Mouse (Mus musculus): ENCODE results near the gene Cd151.

Cd151 gene

GRCm38 (mm10) chr7:141465388-141466044 is 1.7 kb upstream of the Cd151 start:
- peaks cover 59% of the 10 kb centered on the region for H3K27me3 ChIP-seq (ENCODE audit: insufficient read depth, low read length)
- H3K4me1 ChIP-seq (replicated peaks; ENCODE audit: low read depth, low read length) = peaks cover 90% of the 10 kb centered on the region
- TF ChIP-seq CTCF (conservative IDR thresholded peaks at IDR 0.05; ENCODE audit: low read length) (no peak), POU5F1 (IDR thresholded peaks at IDR 0.05; ENCODE audit: borderline replicate concordance, low read length) (no peak), NANOG (IDR thresholded peaks at IDR 0.05; ENCODE audit: borderline replicate concordance, low read length) (no peak)
- peaks cover 16% of the 10 kb centered on the region for H3K36me3 ChIP-seq (ENCODE audit: insufficient read depth, low read length)
- H3K4me3 ChIP-seq (replicated peaks; ENCODE audit: low read length) = peak overlapping the region; percentile 72; the same call in 1 of the 2 replicates
- no peaks in the 10 kb centered on the region for H3K9me3 ChIP-seq (ENCODE audit: low read length)

DNA sequence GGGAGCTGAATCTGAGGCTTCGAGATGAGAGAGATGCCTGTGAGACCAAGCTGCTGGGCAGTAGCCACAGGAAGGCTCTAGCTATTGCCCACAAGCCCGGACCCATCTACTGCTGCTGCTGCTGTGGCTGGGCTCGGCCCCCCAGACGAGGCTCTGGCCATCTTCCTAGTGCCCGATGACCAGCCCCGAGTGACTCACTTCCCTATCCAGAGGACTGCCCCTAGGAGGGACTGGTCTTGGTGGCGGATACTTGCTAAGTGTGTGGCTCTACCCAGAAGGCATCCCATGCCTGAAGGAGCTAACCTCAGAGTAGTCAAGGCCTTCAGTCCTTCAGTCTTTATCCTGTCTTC is 1.2 kb upstream of the Cd151 start:
- Histone ChIP-seq H3K9me3 (ENCODE audit: low read length) (no peaks in the 10 kb centered on the region), H3K27me3 (ENCODE audit: insufficient read depth, low read length) (peaks cover 54% of the 10 kb centered on the region), H3K4me1 (replicated peaks; ENCODE audit: low read depth, low read length) (peaks cover 90% of the 10 kb centered on the region), H3K4me3 (replicated peaks; ENCODE audit: low read length) (no peak overlapping the region), H3K36me3 (ENCODE audit: insufficient read depth, low read length) (peaks cover 21% of the 10 kb centered on the region)
- TF ChIP-seq CTCF (conservative IDR thresholded peaks at IDR 0.05; ENCODE audit: low read length) (no peak), NANOG (IDR thresholded peaks at IDR 0.05; ENCODE audit: borderline replicate concordance, low read length) (no peak), POU5F1 (IDR thresholded peaks at IDR 0.05; ENCODE audit: borderline replicate concordance, low read length) (no peak)

DNA sequence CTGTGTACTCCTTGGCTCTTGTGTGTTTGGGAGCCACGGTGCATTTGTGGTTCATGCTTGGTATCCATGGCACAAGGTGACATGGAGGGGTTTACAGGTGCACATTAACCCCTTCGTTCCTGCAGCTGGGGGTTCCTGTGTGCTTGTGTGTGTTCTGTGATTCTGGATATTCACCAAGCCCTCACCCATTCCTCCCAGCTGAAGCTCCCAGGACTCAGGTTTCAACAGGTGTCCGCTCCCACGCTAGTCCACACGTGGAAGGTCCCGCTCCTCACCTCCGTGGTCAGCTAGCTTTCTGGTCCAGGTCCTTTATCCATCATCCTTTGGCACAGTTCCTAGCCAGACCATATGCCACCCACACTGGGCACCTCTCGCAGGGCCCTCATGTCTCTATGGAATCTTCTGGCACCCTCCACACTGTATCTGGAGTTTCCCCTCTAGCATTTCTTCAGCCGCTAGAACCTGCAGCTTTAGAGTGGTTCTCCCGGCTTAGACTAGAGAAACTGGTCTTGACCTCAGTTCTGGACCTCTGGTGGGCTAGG is 514 bp upstream of the Cd151 start:
- H3K4me3 ChIP-seq (replicated peaks; ENCODE audit: low read length) = peak overlapping the region; percentile 93
- peaks cover 27% of the 10 kb centered on the region for H3K36me3 ChIP-seq (ENCODE audit: insufficient read depth, low read length)
- peaks cover 91% of the 10 kb centered on the region for H3K4me1 ChIP-seq (replicated peaks; ENCODE audit: low read depth, low read length)
- H3K9me3 ChIP-seq (ENCODE audit: low read length) = no peaks in the 10 kb centered on the region
- H3K27me3 ChIP-seq (ENCODE audit: insufficient read depth, low read length) = peaks cover 47% of the 10 kb centered on the region
- TF ChIP-seq CTCF (conservative IDR thresholded peaks at IDR 0.05; ENCODE audit: low read length) (no peak), NANOG (IDR thresholded peaks at IDR 0.05; ENCODE audit: borderline replicate concordance, low read length) (no peak), POU5F1 (IDR thresholded peaks at IDR 0.05; ENCODE audit: borderline replicate concordance, low read length) (no peak)

DNA sequence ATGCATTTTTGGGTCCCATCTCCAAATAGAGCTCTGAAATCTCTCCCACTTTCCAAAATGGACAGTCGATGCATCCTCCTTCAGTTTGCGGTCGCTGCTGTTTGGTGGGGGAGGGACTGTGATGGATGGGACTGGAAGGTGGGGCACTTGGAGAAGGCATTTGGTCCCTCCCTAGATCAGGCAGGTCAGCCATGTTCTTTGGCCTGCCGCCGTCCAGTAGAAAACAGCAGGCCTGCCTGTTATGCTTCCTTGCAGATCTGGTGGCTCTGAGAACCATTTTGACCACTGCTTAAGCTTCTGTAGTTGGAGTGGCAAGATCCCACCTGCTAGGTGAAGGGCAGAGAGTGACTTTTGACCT is 951 bp downstream of the Cd151 start:
- H3K4me3 ChIP-seq (replicated peaks; ENCODE audit: low read length) = peak overlapping the region; percentile 93
- no peaks in the 10 kb centered on the region for H3K9me3 ChIP-seq (ENCODE audit: low read length)
- peaks cover 41% of the 10 kb centered on the region for H3K36me3 ChIP-seq (ENCODE audit: insufficient read depth, low read length)
- peaks cover 33% of the 10 kb centered on the region for H3K27me3 ChIP-seq (ENCODE audit: insufficient read depth, low read length)
- H3K4me1 ChIP-seq (replicated peaks; ENCODE audit: low read depth, low read length) = peaks cover 95% of the 10 kb centered on the region
- TF ChIP-seq NANOG (IDR thresholded peaks at IDR 0.05; ENCODE audit: borderline replicate concordance, low read length) (no peak), CTCF (conservative IDR thresholded peaks at IDR 0.05; ENCODE audit: low read length) (no peak), POU5F1 (IDR thresholded peaks at IDR 0.05; ENCODE audit: borderline replicate concordance, low read length) (no peak)

DNA sequence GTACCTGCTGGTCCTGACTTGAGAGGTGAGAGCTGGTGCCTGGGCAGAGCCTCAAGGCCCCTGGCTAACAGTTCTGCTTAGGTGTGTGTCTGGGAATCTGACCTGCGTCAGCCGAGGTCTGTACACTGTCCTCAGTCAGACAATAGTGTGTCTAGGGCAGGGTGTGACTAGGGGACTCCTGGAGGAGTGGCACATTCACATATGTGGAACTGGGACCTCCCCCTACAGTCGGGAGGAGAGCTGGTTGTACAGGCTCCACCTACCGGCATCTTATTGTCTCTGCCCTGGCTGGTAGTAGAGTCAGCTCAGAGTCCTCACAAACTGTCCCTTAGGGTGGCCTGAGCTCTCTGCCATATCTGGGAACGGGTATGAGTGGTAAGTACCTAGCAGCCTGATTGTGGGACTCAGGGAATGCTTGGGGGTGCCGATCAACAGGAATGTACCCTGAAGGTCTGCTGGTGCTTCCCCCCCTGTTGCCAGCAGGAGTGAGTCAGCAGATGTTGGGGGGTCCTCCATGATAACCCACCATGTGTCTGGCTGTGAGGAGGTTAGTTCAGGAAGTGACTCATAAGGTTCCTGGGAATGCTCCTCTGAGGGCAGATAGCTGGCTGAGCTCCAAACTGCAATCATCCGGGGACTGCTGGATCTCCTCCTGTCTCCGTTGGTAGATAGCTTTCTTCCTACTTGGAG is 1.5 kb downstream of the Cd151 start:
- no peak for TF ChIP-seq NANOG (IDR thresholded peaks at IDR 0.05; ENCODE audit: borderline replicate concordance, low read length)
- no peak for TF ChIP-seq POU5F1 (IDR thresholded peaks at IDR 0.05; ENCODE audit: borderline replicate concordance, low read length)
- peak; percentile 22; the same call in 1 of the 2 replicates for TF ChIP-seq CTCF (conservative IDR thresholded peaks at IDR 0.05; ENCODE audit: low read length)
- H3K36me3 ChIP-seq (ENCODE audit: insufficient read depth, low read length) = peaks cover 47% of the 10 kb centered on the region
- H3K4me1 ChIP-seq (replicated peaks; ENCODE audit: low read depth, low read length) = peaks cover 95% of the 10 kb centered on the region
- peaks cover 28% of the 10 kb centered on the region for H3K27me3 ChIP-seq (ENCODE audit: insufficient read depth, low read length)
- peak overlapping the region; percentile 93 for H3K4me3 ChIP-seq (replicated peaks; ENCODE audit: low read length)
- H3K9me3 ChIP-seq (ENCODE audit: low read length) = no peaks in the 10 kb centered on the region

DNA sequence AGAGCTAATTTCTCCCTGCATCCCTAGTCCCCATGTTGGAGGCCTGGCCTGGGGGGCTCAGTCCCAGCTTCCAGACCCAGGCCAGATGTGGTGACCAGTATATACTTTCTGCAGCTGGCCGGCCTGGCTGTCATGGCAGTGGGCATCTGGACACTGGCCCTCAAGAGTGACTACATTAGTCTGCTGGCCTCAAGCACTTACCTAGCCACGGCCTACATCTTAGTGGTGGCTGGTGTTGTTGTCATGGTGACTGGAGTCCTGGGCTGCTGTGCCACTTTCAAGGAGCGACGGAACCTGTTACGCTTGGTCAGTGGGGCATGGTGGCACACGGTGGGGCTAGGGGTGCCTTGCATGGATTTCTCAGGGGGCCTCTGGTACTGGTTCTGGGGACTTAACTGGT is 2.2 kb downstream of the Cd151 start:
- H3K27me3 ChIP-seq (ENCODE audit: insufficient read depth, low read length) = peaks cover 21% of the 10 kb centered on the region
- TF ChIP-seq POU5F1 (IDR thresholded peaks at IDR 0.05; ENCODE audit: borderline replicate concordance, low read length) (no peak), CTCF (conservative IDR thresholded peaks at IDR 0.05; ENCODE audit: low read length) (no peak), NANOG (IDR thresholded peaks at IDR 0.05; ENCODE audit: borderline replicate concordance, low read length) (no peak)
- peaks cover 95% of the 10 kb centered on the region for H3K4me1 ChIP-seq (replicated peaks; ENCODE audit: low read depth, low read length)
- peaks cover 49% of the 10 kb centered on the region for H3K36me3 ChIP-seq (ENCODE audit: insufficient read depth, low read length)
- no peaks in the 10 kb centered on the region for H3K9me3 ChIP-seq (ENCODE audit: low read length)
- peak overlapping the region; percentile 93 for H3K4me3 ChIP-seq (replicated peaks; ENCODE audit: low read length)

GRCm38 (mm10) chr7:141469901-141470636 is 2.9 kb downstream of the Cd151 start:
- Histone ChIP-seq H3K36me3 (ENCODE audit: insufficient read depth, low read length) (peaks cover 49% of the 10 kb centered on the region), H3K9me3 (ENCODE audit: low read length) (no peaks in the 10 kb centered on the region), H3K4me3 (replicated peaks; ENCODE audit: low read length) (peak overlapping the region; percentile 93), H3K27me3 (ENCODE audit: insufficient read depth, low read length) (peaks cover 14% of the 10 kb centered on the region), H3K4me1 (replicated peaks; ENCODE audit: low read depth, low read length) (peaks cover 88% of the 10 kb centered on the region)
- no peak for TF ChIP-seq POU5F1 (IDR thresholded peaks at IDR 0.05; ENCODE audit: borderline replicate concordance, low read length)
- no peak for TF ChIP-seq CTCF (conservative IDR thresholded peaks at IDR 0.05; ENCODE audit: low read length)
- TF ChIP-seq NANOG (IDR thresholded peaks at IDR 0.05; ENCODE audit: borderline replicate concordance, low read length) = no peak

DNA sequence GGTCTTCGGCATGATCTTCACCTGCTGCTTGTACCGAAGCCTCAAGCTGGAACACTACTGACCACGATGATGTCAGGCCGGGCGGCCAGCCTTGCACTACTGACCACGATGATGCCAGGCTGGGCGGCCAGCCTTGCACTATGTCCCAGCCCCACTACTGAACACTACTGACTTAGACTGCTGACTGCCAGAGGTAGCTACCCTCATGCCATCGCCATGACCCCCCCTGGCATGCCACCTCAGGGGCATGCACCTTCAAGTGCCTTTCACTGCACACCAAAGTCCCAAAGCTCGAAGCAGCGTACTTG is 3.4 kb downstream of the Cd151 start:
- Histone ChIP-seq H3K4me1 (replicated peaks; ENCODE audit: low read depth, low read length) (peaks cover 83% of the 10 kb centered on the region), H3K4me3 (replicated peaks; ENCODE audit: low read length) (peak overlapping the region; percentile 93), H3K27me3 (ENCODE audit: insufficient read depth, low read length) (peaks cover 10% of the 10 kb centered on the region), H3K9me3 (ENCODE audit: low read length) (no peaks in the 10 kb centered on the region), H3K36me3 (ENCODE audit: insufficient read depth, low read length) (peaks cover 49% of the 10 kb centered on the region)
- no peak for TF ChIP-seq CTCF (conservative IDR thresholded peaks at IDR 0.05; ENCODE audit: low read length)
- TF ChIP-seq POU5F1 (IDR thresholded peaks at IDR 0.05; ENCODE audit: borderline replicate concordance, low read length) = no peak
- TF ChIP-seq NANOG (IDR thresholded peaks at IDR 0.05; ENCODE audit: borderline replicate concordance, low read length) = no peak

Measured in E14TG2a.4 (cell line).